Mouse (Mus musculus) regulatory T cell (primary cell): Measurements from ENCODE around the gene Gm17660.
"Not testable (repeated sequence)": the region's sequence is repeated elsewhere in the genome, so short reads cannot be mapped to it uniquely, and the experiment has no call there.

Experiments
- in situ Hi-C: fragments of 300-600 bp; cut with MboI, MseI; formaldehyde crosslinking; loops from one replicate; pipeline ENCODE4 v1.15.1; 2025; ENCODE audit warnings: high pct_unique_total_duplicates

Gm17660 gene

GRCm38 (mm10) chr5:104043704-104044103 is 33.7 kb downstream of the Gm17660 start:
- in situ Hi-C loops: no loop called here

DNA sequence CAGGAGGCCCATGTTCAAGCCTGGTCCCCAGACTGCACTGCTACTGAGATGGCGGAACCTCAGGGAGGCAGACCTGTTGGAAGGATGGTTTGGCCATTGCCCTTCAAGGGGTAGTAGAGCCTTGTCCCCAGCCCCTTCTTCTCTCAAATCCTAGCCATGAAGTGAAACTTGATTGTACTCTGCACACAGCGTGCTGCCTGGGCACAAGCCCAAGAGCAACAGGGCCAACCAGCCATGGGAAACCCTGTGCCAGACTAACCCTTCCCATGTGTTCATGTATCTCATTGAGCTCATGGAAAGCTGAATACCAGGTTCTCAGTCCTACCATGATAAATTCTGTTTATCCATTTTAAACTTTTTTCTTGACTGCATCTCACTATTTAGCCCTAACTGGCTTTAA is 34.5 kb downstream of the Gm17660 start:
- in situ Hi-C loops: no loop called here

- in situ Hi-C loops: no loop called here
Measured at GRCm38 (mm10) chr5:104039154-104039932, 38.1 kb downstream of the Gm17660 start.

DNA sequence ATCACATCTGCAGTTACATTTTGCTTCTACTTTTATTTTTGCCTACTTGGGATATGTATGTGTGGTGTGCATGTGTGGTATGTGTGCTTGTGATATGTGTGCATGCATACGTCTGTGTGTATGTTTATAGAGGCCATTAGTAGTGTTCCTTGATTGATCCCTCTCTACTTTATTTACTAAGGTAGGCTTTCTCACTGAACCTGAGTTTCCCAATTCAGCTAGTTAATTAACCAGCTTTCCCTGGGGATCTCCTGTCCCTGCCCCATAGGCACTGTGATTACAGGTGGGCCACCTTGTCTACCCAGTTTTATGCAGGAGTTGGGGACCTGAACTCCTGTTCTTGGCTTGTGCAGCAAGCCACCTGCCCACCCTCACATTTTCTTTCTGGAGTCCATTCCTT is 40.7 kb downstream of the Gm17660 start:
- in situ Hi-C loops: no loop called here

DNA sequence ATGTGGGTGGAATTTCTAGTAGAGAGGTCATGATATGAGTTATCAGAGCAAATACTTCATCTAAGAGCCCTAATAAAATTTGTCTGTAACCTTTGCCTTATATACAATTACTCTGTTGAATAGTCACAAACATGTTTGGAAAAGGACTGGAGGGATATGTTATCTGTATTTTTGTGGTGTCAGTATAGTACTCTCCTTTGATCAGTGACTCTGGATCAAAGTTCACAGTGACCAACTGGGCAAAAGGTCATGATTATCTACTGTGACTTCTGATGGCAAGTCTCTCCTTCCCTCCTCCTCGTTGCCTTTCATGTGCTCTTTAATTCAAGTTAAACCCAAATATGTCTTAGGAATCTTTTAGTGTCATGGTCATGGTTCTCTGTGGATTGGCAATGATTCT is 41.6 kb downstream of the Gm17660 start:
- in situ Hi-C loops: no loop called here

GRCm38 (mm10) chr5:104035066-104035465 is 42.3 kb downstream of the Gm17660 start:
- in situ Hi-C loops: no loop called here

- in situ Hi-C loops: no loop called here
Measured at GRCm38 (mm10) chr5:104032434-104033097, 44.8 kb downstream of the Gm17660 start.

DNA sequence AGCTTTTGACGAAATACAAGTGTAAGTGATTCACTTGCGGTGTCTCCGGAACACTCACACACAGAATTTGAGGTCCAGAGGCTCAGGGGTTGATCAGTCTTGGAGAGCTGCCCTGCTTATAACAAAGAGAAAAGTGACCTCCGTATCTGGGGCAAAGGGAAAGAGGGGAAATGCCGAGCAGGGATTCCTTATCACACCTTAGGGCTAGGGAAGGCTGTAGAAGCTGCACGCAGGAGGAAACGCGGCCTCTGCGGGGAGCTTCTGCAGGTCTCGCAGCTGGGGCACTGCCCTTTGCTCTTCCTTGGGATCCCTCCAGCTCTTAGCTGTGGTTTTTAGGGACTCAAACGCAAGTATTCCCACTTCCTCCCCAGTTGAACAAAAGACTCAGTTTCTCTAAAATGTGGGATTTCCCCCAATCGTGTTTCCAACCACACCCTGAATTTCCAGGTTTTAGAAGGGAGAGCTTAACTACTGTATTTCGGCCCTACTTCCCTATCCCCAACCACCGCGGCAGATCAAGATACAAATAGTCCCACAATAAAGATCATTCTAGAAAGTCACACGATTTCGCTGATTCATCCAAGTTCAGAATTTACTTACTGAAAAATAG is 52.1 kb downstream of the Gm17660 start:
- in situ Hi-C loops: no loop called here

DNA sequence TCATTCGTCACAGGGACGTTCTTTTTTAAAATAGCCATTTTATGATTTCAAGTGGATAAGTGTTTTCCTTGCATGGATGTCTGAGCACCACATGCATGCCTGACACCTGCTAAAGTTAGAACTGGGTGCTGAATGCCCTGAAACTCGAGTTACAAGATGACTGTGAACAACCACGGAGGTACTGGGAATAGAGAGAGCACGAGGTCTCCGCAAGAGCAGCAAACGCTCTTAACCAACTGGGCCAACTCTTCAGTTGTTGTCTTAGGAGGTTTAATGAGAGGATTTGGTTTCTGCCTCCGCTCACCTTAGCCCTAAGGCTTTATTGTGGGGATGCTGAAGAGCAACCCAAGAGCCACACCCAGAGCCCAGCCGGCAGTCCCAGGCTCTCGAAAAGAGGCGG is 52.6 kb downstream of the Gm17660 start:
- in situ Hi-C loops: no loop called here

- in situ Hi-C loops: not testable (repeated sequence)
Measured at GRCm38 (mm10) chr5:104024193-104024592, 53.2 kb downstream of the Gm17660 start.

GRCm38 (mm10) chr5:104023289-104024020 is 54.0 kb downstream of the Gm17660 start:
- in situ Hi-C loops: no loop called here

DNA sequence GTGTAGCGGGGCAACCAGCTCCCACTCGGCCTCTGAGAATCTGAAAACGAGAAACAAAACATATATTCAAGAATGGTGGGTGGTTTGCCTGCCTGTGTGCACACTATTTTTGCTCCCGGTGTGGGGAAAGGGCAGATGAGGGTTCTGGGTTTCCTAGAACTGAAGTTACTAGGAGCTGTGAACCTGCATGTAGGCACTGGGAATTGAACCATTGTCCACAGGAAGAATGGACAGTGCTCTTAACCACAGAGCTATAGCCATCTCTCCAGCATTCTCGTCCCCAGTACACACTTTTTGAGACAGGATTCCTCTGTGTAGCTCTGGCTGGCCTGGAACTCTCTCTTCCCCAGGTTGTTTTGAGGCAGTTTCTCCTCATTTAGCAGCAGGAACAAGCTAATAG is 54.9 kb downstream of the Gm17660 start:
- in situ Hi-C loops: no loop called here

GRCm38 (mm10) chr5:104021597-104022378 is 55.6 kb downstream of the Gm17660 start, which contains the start of gene Hsd17b11:
Gene Hsd17b11, minus strand, starts transcription at chr5:104021919.
- in situ Hi-C loops: no loop called here
